Mouse (Mus musculus) retina, adult 2 months (tissue): ENCODE results near the gene Plpp4.

Source experiments
- DNase-seq: peaks from one replicate; pipeline ENCODE4 v3.0.0-alpha.2; 2012; ENCODE audit warnings: low read depth, low spot score

The Plpp4 gene

DNA sequence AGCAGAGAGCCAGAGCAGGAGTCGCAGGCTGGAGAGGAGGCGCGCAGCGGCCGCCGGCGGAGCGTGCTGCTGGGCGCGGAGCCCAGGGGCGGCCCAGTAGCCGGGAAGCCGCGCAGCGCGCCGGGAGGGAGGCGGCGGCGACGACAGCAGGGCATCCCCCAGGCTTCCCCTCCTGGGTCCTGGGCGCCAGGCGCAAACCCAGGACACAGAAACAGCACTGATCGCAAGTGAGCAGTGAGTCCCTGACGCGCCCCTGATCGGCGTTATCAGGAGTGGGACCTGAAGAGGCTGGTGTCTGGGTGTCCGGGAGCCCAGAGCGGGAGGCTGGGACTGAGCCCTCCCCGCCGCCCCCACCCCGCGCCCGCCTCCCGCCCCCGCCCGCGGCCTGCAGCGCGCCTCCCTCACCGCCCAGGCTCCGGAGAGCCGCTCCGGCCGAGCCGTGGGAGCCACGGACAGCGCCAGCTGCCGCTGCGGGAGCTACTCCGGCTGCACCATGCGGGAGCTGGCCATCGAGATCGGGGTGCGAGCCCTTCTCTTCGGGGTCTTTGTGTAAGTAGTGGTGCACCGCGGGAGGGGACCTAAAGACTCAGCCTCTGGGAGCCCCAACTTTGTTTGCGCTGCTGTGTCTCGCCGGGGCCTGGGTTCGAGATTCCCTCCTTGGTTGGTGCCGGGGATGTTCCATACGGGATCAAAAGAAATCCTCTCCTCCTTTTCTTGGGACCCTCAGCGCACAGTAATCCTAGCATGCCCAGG, at the start of gene Plpp4:
TSS of gene Plpp4 (plus strand) at position 411 of the 753 bp plus-strand sequence.
- DNase-seq: no peak

- no peak for DNase-seq
Observed at GRCm38 (mm10) chr7:129215926-129216543, 40.8 kb upstream of the Plpp4 start.

- DNase-seq: no peak
Observed at GRCm38 (mm10) chr7:129216547-129217195, 40.2 kb upstream of the Plpp4 start.

DNA sequence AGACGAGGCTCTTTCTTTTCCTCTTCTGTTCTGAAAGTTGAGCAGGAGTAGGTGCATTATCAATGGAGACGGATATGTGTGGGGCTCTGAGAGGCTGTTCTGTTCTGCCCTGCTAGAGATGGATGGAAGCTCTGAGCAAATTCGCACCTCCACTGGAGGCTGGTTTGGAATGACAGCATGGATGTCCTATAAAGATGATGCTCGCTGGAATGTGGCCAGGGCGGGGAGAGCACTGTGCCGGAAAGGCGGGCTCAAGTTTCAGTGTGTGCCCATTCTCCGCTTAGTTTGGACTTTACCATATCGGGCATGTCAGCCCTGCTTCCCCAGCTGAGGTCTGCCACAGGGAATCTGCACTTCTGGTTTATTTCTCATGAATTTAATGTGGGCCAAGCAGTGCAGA, 35.9 kb upstream of the Plpp4 start:
- DNase-seq: no peak

- DNase-seq: no peak
Observed at GRCm38 (mm10) chr7:129221649-129222048, 35.2 kb upstream of the Plpp4 start.

- DNase-seq: no peak
Observed at GRCm38 (mm10) chr7:129235410-129235809, 21.4 kb upstream of the Plpp4 start.

- DNase-seq: no peak
Observed at GRCm38 (mm10) chr7:129235995-129236394, 20.8 kb upstream of the Plpp4 start.

DNA sequence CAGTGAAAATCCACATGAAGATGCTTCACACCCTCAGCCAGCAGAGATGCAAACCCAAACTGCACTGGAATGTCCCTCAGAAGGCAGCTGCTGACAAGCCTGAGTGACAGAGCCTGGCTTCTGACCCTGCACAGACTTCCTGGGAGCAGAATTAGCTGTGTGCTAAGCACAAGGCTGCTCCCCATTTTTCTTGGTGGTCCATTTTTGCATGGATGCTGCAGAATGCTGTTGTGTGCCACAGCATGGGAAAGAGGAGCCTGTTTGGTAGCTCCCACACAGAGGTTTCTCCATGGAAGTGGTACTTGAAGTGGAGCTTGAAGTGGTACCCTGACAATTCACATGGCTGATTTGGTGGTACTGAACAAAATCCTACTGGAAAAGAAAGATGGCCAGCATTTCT, 5.8 kb upstream of the Plpp4 start:
- DNase-seq: no peak

DNA sequence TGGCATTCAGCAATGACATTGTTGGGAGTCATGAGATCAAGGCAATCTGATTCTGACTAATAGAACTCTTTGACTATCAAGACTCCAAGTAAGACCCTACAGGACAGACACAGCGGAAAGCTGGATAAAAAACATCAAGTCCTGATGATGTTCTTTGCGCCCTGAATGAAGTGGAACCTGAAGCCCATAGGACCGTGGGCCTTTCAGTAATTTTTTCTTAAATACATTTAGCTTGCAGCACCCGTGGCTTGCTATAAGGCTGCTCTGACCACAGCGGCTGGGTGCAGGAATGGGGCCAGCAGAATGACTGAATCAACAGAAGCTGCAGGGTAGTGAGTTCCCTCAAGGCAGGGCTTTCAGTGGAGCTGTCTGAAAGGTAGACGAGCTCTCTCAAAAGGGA, 3.4 kb upstream of the Plpp4 start:
- no peak for DNase-seq

- no peak for DNase-seq
Observed at GRCm38 (mm10) chr7:129254126-129254525, 2.7 kb upstream of the Plpp4 start.

GRCm38 (mm10) chr7:129255406-129255805, 1.4 kb upstream of the Plpp4 start:
- DNase-seq: no peak

GRCm38 (mm10) chr7:129257374-129258018, 665 bp downstream of the Plpp4 start:
- DNase-seq: no peak

DNA sequence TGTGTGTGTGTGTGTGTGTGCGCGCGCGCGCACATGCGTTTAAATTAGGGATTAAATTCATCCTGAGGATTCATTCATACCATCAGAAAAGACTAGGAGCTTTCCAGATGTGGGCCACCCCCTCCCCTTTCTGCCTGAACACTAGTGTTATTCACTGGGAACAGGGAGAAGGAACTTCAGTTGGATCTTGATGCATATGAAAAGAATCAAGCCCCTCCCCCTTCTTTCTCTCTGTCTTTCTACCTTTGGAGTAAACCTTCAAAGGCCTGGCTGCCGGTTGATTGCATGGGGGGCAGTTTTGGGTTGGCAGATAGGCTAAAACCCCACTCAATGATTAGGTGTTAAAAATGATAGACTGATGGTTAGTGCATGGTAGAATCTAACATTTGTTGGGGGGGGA, 1.5 kb downstream of the Plpp4 start:
- no peak for DNase-seq

GRCm38 (mm10) chr7:129259195-129259594, 2.4 kb downstream of the Plpp4 start:
- DNase-seq: no peak

GRCm38 (mm10) chr7:129273867-129274266, 17.0 kb downstream of the Plpp4 start:
- DNase-seq: no peak

DNA sequence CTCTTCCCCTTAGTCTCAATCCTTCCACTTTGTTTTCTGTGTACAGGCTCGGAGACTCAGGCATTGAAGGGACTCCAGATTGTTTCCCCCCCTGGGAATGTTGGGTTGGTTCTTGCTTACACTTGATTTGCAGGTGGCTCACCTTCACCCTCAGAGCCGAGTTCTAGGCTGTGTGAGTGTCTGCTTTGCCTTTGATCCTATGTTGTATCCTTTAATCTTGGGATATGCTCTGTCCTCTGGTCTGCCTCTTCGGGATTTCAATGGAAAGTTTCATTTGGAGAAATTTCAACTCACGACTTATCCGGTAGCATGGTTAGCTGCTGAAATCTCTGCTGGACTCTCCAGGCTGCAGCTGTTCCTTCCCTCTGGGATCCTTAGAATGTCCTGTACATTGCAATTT, 17.9 kb downstream of the Plpp4 start:
- no peak for DNase-seq

DNA sequence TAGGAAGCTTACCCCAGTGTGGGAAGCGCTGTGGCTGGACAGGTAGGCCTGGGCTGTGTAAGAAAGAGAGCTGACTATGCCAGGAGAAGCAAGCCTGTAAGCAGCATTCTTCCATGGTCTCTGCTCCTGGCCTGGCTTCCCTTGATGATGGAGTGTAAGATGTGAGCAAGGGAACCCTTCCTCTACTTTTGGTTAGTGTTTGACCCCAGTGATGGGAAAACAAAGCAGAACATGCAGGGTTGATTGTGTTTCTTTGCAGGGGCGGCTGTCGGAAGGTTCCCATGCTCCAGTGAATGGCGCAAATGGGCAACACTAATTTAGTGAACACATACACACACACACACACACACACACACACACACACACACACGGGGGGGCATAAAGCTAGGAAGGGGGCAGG, 20.9 kb downstream of the Plpp4 start:
- DNase-seq: no peak

GRCm38 (mm10) chr7:129278801-129279200, 22.0 kb downstream of the Plpp4 start:
- DNase-seq: no peak

DNA sequence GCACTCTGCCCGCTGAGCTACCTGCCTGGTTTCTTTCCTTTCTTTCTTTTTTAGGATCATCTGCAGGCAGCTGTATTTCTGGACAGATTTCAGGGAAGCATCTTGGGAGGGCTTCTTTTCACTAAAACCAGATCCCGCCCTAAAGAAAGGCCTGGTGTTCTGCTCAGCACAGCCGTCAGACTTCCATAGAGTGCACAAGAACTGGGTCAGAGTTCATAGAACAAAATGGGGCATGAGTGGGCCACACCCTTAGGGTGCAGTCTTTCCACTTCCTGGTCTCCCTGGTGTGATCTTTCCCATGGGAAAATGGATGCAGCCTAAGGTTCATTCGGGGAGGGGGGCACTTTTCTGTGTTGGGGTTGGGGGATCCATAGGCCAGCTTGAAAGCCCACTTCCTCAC, 22.4 kb downstream of the Plpp4 start:
- no peak for DNase-seq

- DNase-seq: no peak
Observed at GRCm38 (mm10) chr7:129281966-129282365, 25.1 kb downstream of the Plpp4 start.

GRCm38 (mm10) chr7:129285186-129285868, 28.5 kb downstream of the Plpp4 start:
- no peak for DNase-seq

DNA sequence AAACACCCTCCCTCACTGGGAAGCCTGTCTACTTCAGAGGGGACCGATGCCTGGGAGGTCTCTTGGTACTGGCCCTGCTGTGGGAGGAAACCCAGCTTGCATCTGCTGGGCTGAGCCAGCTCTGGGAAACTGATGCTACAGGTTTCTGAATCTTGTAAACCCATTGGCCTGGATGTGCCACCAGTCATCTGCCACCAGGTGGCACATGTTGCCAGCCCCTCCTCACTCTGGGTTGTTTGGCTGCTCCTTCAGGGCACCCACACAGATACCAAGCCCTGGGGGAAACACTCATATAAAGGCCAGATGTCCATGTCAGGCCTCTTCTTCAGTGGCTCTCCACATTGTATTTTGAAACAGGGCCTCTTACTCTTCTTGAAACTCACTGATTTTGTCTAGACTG, 36.4 kb downstream of the Plpp4 start:
- no peak for DNase-seq
